Mouse (Mus musculus): Measurements from ENCODE around the gene Tm4sf1.

Gene Tm4sf1

DNA sequence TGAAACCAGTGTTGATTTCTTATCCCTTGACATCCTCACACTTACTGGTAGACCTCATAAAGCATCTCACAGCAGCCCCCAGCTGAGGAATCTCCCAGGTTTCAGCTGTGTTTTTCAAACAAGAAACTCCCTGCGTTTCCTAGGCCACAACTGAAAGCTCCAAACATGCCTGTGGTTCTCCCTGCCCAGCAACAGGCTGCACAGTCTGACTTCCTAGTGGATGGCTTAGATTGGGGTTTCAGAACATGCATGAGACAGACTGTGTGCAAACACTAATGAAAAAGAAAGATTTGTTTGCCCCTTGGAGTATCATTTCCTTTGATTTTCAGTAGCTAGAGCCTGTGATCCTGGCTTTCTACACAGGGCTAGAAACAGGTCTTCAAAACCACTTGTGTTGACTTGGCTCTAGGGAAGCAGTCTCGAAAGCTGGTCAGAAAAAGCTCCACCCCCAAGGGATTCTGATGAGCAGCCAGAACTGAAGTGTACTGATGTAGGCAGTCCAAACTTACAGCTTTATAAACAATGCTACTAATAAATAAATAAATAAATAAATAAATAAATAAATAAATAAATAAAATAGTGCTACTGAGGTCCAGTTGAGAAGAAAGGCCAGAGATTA, at the start of gene Tm4sf1:
TSS of gene Tm4sf1 (minus strand) at position 68 of the 619 bp plus-strand sequence.
- DNase-seq (ENCODE audit: low read depth, low spot score), result no peak

DNA sequence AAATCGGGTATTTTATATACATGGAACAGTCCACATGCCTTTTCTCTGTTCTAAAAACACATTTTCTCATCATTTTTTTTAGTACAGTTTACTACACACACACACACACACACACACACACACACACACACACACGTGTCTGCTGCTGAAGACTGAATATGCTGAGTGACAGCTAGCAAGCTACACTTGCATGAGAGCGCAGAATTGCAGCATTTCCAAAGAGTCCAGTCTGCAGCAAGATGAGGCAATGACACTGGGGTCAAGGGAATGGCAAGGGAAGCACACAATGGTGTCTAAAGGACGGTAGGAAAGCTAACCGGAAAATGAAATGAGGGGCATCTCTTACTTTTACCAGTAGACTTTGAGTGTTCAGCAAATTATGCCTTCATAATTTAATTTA, 43.0 kb upstream of the Tm4sf1 start:
- DNase-seq (ENCODE audit: low read depth, low spot score), result no peak

DNA sequence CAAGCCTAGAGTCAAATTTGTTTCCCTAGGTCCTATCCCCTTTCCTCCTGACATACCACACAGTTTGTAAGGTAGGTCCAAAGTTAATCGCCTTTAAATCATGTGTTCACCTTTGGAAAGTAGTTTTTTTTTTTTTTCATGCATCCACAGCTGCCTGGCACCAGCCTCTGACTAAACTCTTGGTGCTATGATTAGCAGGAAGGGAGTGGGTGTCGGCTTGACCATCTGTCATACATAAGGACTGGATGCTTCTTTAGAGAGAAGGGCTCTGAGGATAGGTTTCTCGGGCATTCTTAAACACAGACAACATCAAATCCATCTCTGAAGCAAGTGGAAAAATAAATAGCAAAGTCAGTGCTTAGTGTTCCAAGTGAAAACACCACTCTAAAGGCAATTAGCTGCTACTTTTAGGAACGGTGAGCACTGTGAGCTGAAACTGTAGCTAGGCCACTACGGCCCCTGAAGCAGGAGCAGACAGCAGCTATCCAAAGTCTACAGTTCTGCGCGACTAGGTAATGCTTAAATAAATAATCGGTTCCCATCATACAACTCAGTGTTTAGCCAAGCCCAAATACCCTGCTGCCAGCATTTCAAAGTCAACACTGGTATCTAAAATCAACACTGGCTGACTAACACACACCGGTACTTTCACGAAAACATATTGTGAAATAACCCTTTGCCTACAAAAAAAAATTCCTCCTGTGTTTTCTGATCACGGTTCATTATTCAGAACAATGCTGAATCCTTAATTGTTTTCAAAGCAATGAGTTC, 42.2 kb upstream of the Tm4sf1 start:
- no peak for DNase-seq (ENCODE audit: low read depth, low spot score)

DNA sequence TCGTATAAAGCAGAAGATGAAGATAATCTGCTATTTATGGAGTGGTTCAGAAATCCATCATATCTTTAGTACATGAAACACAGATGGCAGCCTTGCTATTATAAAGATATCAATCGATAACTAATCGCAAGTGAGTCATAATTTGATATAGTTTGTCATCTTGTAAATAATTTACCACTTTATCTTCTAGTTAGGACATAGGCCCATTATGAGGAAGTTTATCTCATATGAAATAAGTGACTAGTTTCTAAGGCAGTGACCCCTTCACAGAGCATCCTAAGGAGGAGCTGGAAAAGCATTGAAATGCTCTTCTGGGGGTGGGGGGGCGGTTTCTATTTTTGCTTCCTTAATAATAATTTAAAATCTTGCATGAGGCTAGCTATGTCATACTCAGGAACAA, 41.2 kb upstream of the Tm4sf1 start:
- no peak for DNase-seq (ENCODE audit: low read depth, low spot score)

DNA sequence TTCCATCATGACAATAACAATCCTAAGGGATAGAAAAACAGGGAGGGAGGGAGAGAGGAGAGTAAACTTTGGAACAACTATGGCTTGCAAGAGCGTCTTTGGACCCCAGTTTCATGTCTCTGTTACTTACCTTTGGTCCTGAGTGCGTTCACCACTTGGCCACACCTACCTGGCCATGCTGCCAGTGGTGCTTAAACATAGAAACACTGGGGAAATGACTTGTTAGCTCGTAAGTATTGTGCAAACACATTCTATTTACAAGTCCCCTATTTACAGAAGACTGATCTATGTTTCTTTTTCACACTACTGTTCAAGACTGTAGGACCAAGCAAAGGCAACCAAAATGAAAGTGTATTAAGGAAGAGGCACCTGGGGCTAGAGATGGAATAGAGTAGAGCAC, 39.5 kb upstream of the Tm4sf1 start:
- no peak for DNase-seq (ENCODE audit: low read depth, low spot score)

DNA sequence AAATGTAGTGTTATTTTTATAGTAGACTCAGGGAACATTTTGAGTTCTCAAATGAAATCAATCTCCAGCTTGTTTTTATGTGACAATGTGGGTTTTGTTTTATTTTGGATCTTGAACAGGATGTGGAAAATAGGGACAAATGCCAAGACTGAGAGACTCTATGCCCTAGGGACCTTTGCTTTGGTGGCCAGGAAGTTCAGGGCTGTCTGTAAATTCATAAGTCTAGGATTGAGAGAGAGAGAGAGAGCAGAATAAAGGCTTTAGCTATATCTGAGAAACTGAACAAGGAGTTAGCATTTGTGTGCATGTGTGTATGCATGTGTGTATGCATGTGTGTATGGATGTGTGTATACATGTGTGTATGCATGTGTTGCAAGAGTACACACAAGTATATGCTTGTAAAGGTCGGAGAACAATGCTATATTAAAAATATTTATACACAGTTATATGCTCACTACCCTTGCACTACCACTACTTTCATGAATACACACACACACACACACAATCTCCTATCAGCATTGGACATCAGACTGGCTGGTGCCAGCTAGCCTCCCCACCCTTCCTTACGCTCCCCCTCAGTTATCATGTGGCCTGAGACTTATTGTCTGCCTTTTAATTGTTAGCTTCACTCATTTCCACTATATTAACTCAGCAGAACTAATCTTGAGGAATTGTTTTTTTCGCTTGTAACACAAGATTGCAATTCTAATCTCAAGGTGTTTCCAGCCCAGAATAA, 33.5 kb upstream of the Tm4sf1 start:
- DNase-seq (ENCODE audit: low read depth, low spot score), result no peak

DNA sequence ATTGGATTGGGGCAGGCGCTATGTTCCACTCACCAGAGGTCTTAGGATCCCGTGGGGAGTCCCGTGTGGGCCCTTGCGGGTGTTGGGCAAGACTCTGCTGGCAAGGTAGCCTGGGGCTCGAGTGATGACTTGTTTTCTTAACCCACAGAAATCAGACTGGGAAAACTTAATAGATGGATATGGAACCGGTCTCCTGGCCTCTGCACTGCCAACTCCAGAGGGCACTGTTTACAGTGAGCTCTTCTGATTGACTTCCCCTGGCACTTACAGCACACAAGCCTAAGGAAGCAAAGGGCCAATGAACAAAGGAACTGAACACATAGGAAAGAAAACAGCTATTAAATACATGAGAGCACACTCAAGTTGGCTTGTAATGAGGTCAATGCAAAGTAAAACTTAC, 26.2 kb upstream of the Tm4sf1 start:
- no peak for DNase-seq (ENCODE audit: low read depth, low spot score)

DNA sequence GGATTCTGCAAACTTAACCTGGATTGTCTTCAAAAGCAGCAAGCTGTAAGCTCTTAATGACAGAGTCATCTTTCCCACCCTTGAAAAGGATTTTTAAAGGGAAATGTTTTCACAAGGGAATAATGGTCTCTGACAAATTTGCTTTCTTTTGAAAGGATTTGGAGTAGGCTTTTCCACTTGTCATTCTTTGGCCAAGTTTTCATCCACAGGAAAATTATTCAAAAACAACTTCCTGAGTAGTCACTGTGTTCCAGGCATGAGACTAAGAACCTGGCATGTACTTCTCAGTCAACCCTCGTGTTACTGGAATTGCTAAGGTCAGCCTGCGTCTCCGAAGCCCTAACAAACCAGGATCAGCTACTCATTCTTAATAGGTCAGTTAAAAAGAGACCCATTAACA, 5.3 kb upstream of the Tm4sf1 start:
- DNase-seq (ENCODE audit: low read depth, low spot score), result no peak

DNA sequence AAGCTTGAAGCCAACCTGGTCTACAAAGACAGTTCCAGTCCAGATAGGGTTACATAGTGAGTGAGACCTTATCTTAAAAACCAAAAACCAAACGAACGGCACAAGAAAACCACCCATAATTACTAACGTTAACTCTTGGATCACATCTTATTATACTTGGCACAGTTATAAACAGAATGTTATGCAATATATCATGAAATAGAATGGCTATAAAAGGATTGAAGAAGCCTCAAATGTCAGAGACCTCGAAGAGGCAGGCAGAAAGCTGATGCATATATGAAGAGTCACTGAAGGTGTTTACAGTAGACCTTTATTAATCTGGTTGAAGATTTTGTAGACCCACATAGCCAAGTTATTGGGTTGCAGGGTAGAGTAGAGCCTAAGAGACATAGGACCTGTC, 3.8 kb upstream of the Tm4sf1 start:
- no peak for DNase-seq (ENCODE audit: low read depth, low spot score)

DNA sequence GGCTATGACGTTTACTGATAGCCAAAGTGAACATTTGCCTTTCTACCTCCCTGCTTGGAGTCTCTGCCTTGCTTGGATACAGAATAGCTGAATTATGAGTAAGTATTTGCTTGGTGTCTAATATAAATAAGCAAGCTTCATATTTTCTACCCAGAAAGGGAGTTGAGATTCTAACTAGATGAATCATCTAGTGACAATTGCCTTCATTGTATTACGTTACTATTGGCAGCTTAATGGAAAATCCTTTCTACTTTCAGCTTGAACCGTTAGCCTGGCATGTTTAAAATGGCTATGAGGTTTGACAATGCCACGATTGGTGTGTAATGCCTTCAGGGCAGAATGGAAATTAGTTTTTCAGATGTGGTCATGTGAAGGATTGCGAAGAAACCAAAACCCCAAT, 2.7 kb upstream of the Tm4sf1 start:
- no peak for DNase-seq (ENCODE audit: low read depth, low spot score)

DNA sequence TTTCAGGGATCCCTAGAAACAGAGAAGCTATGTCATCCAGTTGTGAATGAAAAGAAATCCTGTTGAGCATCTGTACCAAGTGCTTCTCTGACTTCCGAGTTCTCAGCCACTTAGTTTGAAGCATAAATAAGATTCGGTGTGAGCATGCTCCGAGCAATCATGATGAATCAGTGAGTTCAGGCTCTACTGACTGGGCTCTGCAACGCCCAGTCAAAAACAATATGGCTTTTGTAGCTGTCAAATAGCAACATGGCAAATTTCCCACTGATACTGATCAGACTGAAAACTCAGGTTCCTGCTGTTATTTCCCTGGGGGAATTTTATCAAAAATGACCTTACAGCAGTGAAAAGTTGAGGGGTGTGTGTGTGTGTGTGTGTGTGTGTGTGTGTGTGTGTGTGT, 2.3 kb upstream of the Tm4sf1 start:
- no peak for DNase-seq (ENCODE audit: low read depth, low spot score)

DNA sequence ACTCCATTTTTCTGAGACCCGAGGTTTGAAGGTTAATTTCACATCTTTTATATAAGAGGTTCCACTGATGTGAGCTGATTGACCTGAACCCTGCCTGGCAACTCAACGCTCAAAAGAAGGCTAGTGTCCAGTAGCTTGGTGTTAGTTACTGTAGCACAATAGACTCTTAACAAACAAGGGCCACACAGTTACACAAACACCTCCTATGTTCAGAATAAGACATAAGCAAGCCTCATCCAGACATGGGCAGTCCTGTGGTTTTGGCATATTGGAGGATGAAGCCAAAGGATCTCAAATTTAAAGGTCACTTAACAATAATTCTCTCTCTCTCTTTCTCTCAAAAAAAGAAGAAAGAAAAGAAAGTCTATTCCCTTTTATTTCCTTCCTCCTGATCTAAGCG, 1.7 kb upstream of the Tm4sf1 start:
- DNase-seq (ENCODE audit: low read depth, low spot score), result no peak

DNA sequence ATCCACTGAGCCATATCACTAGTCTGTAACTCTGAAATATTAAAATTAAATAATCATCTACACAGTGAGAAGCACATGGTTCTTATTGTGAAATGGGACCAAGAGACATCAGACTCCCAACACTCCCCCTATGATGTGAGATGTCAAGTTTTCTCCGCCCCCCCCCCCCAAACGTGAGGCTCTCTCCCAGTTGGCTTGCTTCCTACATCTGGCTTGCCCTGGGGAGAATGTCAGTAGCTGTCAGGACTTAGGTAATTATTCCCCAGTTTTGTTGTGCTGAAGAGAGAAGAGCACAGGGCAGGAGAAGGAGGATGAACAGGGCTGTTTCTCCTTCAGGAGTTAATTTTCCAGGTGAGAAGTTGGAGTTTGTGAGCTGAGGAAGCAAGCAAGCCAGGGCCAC, 1.1 kb upstream of the Tm4sf1 start:
- DNase-seq (ENCODE audit: low read depth, low spot score), result no peak

DNA sequence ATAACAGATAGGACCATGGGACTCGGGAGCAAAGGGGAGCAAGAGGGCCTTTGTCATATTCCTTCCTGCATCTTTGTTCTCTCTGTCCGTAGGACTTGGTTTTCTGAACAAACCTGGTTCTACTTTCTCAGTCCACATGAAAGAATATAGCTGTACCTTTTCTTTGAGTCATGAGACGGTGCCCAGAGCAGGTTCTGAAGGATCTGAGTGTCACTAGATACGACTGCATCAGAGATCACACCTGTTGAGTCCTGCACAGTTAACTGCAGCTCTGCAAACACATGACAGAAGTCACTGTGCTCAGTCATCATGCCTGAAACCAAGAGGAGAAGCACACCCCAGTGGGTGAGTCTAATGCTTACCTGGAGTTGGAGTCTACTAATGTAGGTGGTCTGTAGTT, 422 bp downstream of the Tm4sf1 start:
- no peak for DNase-seq (ENCODE audit: low read depth, low spot score)

DNA sequence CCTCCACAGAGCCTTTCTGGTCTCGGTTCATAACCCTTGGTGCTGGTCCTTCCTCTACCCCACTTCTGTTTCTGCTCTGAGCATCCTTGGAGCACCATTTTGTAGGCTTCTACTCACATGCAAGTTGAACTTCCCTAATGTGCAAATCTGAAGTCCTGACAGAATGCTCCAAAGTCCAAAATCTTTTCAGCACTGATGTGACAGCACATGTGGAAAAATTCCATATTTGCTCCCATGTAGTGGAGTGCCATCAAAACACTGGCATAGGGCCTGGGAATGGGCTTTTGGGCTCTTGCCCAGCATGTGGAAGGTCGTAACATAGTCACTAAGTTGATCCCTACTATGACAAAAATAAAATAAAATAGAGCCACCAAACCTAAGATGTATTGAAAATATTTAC, 3.8 kb downstream of the Tm4sf1 start:
- no peak for DNase-seq (ENCODE audit: low read depth, low spot score)

DNA sequence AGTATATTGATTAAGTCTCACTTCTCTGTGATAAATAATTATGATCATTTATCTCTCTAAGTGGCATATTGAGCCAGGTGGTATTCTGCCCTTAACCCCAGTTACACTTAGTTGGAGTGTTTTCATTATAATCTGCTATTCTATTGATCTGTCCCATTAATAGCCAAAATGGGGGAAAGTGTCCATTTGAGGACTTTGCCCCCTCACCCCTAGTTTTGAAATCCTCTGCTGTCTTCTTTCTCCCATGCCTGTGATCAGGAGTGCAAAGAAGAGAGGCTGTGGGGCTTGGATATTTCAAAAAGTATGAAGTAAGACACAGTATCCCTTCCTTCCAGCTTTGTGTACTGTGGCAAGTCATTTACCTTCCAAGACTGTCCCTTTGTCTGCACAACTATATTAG, 5.2 kb downstream of the Tm4sf1 start:
- DNase-seq (ENCODE audit: low read depth, low spot score), result no peak

DNA sequence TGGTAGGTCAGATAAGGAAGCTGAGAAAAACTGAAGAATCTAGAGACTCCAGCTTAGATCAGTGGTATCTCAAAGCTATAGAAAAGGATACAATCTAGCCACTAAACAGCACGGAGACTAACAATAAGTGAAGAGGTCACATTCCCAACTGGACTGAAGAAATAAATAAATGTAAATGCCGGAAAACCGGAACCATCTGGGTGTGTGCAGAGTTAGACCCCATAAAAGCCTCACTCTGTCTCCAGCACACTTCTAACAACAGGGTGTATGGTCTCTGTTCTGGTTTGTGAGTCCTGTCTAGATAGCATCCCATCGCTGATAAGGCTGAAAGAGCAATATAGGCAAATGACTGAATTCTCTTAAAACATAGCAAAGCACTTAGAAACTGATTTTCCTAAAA, 6.2 kb downstream of the Tm4sf1 start:
- DNase-seq (ENCODE audit: low read depth, low spot score), result no peak

DNA sequence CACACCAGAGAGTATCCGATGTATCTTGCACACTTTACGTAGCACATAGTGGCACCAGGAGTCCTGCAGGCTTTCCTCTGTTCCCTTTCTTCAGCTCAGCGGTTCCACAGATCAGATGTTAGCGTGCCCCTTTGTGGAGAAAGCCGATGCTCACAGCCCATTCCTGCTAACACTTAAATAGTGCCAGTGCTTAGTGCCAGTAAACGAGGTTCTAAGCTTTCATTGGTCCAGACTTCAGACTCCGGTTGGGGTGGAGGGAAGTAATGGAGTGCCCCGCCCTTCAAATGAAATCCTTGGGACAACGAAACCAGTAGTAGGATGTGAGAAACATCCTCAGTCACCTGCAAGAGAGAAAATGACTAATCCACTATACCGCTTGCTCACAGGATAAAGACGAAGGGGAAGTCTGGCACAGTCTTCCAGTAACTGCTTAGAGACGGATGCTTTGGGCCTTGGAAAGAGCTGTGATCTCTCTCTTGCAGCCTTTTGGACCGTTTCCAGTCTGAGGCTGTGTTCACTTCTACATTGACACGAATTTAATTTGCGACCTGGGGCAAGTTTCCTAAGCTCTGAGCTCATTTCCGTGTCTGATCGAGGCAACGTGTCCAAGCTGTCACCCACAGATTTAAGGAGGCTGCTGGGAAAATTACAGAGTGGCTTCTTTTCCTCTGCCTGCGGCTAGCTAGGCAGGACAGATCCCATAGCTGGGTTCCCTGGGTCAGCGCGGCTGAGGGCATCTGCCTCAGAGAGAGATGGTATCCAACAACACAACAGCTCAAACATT, 6.9 kb downstream of the Tm4sf1 start:
- no peak for DNase-seq (ENCODE audit: low read depth, low spot score)

DNA sequence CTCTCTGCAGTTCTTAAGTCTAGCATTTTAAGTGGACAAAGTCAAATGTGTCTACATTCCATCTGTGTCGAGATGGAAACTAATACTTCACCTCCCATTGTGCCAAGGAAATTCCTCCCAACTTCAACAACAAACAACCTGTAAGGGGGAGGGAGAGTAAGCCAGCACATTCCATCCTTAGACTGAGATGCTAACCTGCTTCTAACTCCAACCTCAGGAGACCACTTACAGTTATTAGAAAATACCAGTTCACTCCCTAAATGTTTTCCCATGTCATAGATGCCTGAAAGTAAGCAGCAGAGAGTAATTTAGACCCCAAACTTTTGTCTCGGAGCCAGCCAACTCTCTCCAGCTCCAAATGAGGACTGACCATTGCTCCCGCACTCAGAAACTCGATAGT, 7.9 kb downstream of the Tm4sf1 start:
- DNase-seq (ENCODE audit: low read depth, low spot score), result no peak

DNA sequence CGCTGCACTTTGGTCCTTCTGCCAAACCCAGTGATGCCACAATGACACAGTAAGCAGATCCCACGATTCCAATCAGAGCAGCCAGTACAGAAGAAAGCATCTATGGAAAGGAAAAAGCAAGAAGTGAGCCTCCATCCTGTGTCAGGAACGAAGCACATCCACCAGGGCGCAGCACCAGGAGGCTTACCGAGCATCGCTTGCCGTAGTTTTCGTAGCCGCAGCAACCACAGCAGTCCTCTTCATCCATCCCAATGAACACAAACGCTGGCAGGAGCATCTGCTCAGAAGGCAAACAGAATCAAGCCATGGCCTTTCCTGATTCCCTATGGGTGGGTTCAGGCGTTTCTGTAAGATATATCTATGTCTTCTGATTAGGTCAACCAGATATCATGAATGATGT, 9.0 kb downstream of the Tm4sf1 start:
- DNase-seq (ENCODE audit: low read depth, low spot score), result no peak

DNA sequence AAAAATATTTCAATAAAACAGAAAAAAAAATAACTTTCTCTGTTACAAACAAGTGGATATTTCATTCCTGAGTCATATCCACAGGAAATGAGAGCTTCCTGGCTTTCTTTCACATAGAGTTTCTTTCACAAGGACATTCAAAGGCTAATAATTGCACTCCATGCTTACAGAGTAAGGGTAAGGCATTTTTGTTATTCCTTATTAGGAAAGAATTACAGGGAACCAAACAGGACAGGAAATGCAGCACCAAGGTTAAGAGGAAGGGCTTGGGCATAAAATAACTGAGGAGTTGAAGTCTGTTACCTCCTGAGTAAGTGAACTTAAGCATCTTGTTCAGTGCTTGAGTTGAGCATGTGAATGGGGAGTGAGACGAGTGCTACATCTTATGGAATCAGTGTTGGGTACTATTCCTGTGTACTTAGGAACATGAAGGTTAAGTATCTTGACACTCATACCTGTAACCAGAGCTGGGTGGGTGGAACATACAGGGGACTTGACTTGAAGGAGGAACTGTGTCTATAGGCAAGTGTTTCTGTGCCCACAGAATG, 12.8 kb downstream of the Tm4sf1 start:
- DNase-seq (ENCODE audit: low read depth, low spot score), result no peak
